Mouse (Mus musculus): ENCODE data around the gene Sytl1. TPM values are rescaled to one million over a fixed set of nuclear protein-coding genes. Genes with fewer than 3 reads are reported as not detected.

The Sytl1 gene
- polyA plus RNA-seq, 2 experiments = 15.7 to 23.3 TPM

DNA sequence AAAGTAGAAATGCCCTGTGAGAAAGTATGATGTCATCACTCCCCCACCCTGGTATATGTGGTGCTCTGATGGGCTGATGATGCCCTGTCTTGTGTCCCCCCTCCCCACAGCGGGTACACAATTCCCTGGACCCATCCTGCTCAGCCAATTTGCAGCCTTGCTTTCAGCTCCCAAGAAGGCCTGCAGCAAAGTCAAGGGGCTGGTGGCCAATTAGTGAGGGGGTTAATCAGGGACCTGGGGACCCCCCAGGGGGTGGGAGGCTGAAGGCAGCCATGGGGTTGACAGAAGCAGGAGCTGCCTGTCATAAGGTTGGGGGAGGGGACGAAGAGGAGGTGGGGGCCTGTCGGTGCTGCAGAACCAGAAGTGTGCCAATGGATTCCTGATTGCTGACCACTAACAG lies 59.3 kb downstream of the Sytl1 start:
- peaks cover 36% of the 10 kb centered on the region for H3K4me1 ChIP-seq (ENCODE audit: control insufficient read depth, insufficient read depth, low read length)

More for the DNA sequence above, 59.3 kb downstream of the Sytl1 start:
- 52% methylated on average over 3 of the region's 3 CpGs for WGBS
- no peak overlapping the region for H3K27ac ChIP-seq (replicated peaks; ENCODE audit: low read depth, low read length)
- H3K36me3 ChIP-seq (ENCODE audit: control insufficient read depth, insufficient read depth, low read length) = no peaks in the 10 kb centered on the region
- no peak overlapping the region for H3K9ac ChIP-seq (ENCODE audit: low read depth, low read length, severe bottlenecking)
- no peak overlapping the region for H3K4me3 ChIP-seq (replicated peaks; ENCODE audit: low read length)
- DNase-seq (ENCODE audit: low spot score) (no peak), ATAC-seq (ENCODE audit: low FRiP score, low read depth) (no peak)
- TF ChIP-seq POLR2A (IDR thresholded peaks at IDR 0.05; ENCODE audit: borderline replicate concordance, extremely low read depth, insufficient read depth, insufficient read length) = no peak
- no peak overlapping the region for H3K4me2 ChIP-seq (replicated peaks; ENCODE audit: low read depth, low read length, severe bottlenecking)
- H3K27me3 ChIP-seq (ENCODE audit: control insufficient read depth, insufficient read depth, low read length) = no peaks in the 10 kb centered on the region
- no peaks in the 10 kb centered on the region for H3K9me3 ChIP-seq (ENCODE audit: control insufficient read depth, low read length)

Other genes starting within 250 kb of the Sytl1 start
- gene Wasf2, start 132.6 kb downstream of the Sytl1 start, polyA plus RNA-seq (2012; rRNA removed) = 62.0 and 70.9 TPM in 2 replicates
- gene Wasf2, start 132.6 kb downstream of the Sytl1 start, polyA plus RNA-seq (2014; fragmentation: Nextera tagmentation; extraction: Ambion mirVana) = 92.2 and 96.6 TPM in 2 replicates
- gene Cd164l2, start 51.0 kb downstream of the Sytl1 start, polyA plus RNA-seq (2012; rRNA removed) = 3.2 and 3.4 TPM in 2 replicates
- 4.9 and 6.3 TPM in 2 replicates for gene Cd164l2, start 51.0 kb downstream of the Sytl1 start, polyA plus RNA-seq (2014; fragmentation: Nextera tagmentation; extraction: Ambion mirVana)
- gene Gpr3, start 50.6 kb downstream of the Sytl1 start, polyA plus RNA-seq (2012; rRNA removed) = 0.84 and 1.1 TPM in 2 replicates
- gene Gpr3, start 50.6 kb downstream of the Sytl1 start, polyA plus RNA-seq (2014; fragmentation: Nextera tagmentation; extraction: Ambion mirVana) = 0.22 TPM in 1 of 2 replicates, not detected in the other
- 6.7 and 7.5 TPM in 2 replicates for gene Map3k6, start 22.3 kb downstream of the Sytl1 start, polyA plus RNA-seq (2012; rRNA removed)
- 9.4 and 10.4 TPM in 2 replicates for gene Map3k6, start 22.3 kb downstream of the Sytl1 start, polyA plus RNA-seq (2014; fragmentation: Nextera tagmentation; extraction: Ambion mirVana)
- gene Tmem222, start 14.7 kb upstream of the Sytl1 start, polyA plus RNA-seq (2012; rRNA removed) = 101 and 119 TPM in 2 replicates
- 81.6 and 84.1 TPM in 2 replicates for gene Tmem222, start 14.7 kb upstream of the Sytl1 start, polyA plus RNA-seq (2014; fragmentation: Nextera tagmentation; extraction: Ambion mirVana)
- gene Wdtc1, start 90.4 kb upstream of the Sytl1 start, polyA plus RNA-seq (2012; rRNA removed) = 27.8 and 35.9 TPM in 2 replicates
- gene Wdtc1, start 90.4 kb upstream of the Sytl1 start, polyA plus RNA-seq (2014; fragmentation: Nextera tagmentation; extraction: Ambion mirVana) = 17.6 and 18.6 TPM in 2 replicates
- gene Slc9a1, start 106.6 kb upstream of the Sytl1 start, polyA plus RNA-seq (2012; rRNA removed) = 36.7 and 46.7 TPM in 2 replicates
- 11.4 and 11.5 TPM in 2 replicates for gene Slc9a1, start 106.6 kb upstream of the Sytl1 start, polyA plus RNA-seq (2014; fragmentation: Nextera tagmentation; extraction: Ambion mirVana)
- 0.80 and 1.0 TPM in 2 replicates for gene Tent5b, start 217.0 kb upstream of the Sytl1 start, polyA plus RNA-seq (2012; rRNA removed)
- 1.4 and 1.7 TPM in 2 replicates for gene Tent5b, start 217.0 kb upstream of the Sytl1 start, polyA plus RNA-seq (2014; fragmentation: Nextera tagmentation; extraction: Ambion mirVana)
- gene Trnp1, start 235.4 kb upstream of the Sytl1 start, polyA plus RNA-seq (2012; rRNA removed) = 5.4 and 7.1 TPM in 2 replicates
- gene Trnp1, start 235.4 kb upstream of the Sytl1 start, polyA plus RNA-seq (2014; fragmentation: Nextera tagmentation; extraction: Ambion mirVana) = 5.0 and 6.1 TPM in 2 replicates